Mouse (Mus musculus): ENCODE data around the gene Gipr. TPM values are rescaled to one million over a fixed set of nuclear protein-coding genes. Genes with fewer than 3 reads are reported as not detected.

Gene Gipr
- total RNA-seq, 1 experiment: 1.5 TPM

GRCm38 (mm10) chr7:19184250-19184649, 18.3 kb upstream of the Gipr start:
- TF ChIP-seq ZC3H11A (IDR thresholded peaks at IDR 0.05; ENCODE audit: borderline replicate concordance, low read depth, low read length) (no peak), MAFK (IDR thresholded peaks at IDR 0.05; ENCODE audit: insufficient read depth, low read depth, low read length) (no peak), ZNF384 (IDR thresholded peaks at IDR 0.05; ENCODE audit: low read depth, low read length) (no peak), CHD2 (IDR thresholded peaks at IDR 0.05; ENCODE audit: low read depth, low read length) (no peak), HCFC1 (IDR thresholded peaks at IDR 0.05; ENCODE audit: borderline replicate concordance, insufficient read depth, low read length) (no peak)
- Histone ChIP-seq H3K27ac (ENCODE audit: insufficient read depth, low read depth, low read length, poor library complexity, severe bottlenecking) (peak overlapping the region; percentile 15; the same call in 1 of the 2 replicates), H3K9me3 (ENCODE audit: control insufficient read depth, insufficient read depth, low read depth, low read length) (no peaks in the 10 kb centered on the region), H3K4me3 (ENCODE audit: insufficient read depth in 1 of 2, low read depth in 1 of 2, low read length in 2 of 2, poor library complexity in 1 of 2, severe bottlenecking in 1 of 2) (no peak overlapping the region), H3K36me3 (ENCODE audit: control insufficient read depth, insufficient read depth, low read length, poor library complexity, severe bottlenecking) (peaks cover 4% of the 10 kb centered on the region; the same call in 1 of the 2 replicates), H3K4me1 (ENCODE audit: control insufficient read depth in 2 of 2, insufficient read depth in 2 of 2, low read length in 2 of 2, poor library complexity in 1 of 2) (peaks cover 5 to 30% of the 10 kb centered on the region in 2 experiments; a peak in 3 of 4 replicates), H3K9ac (ENCODE audit: insufficient read depth, low read depth, low read length, poor library complexity, severe bottlenecking) (no peak overlapping the region)
- in situ Hi-C loops (cut with MboI; ENCODE audit: low sequenced_read_pairs in 2 of 2, unreplicated experiment in 2 of 2): loop anchor here in 1 of 2 experiments (5.0 kb wide), 1 partner anchor 98 kb away; the partner anchor contains the start of genes Ppm1n and Rtn2
- no peak for DNase-seq (ENCODE audit: low read depth, low spot score)

- no peak for TF ChIP-seq MAFK (IDR thresholded peaks at IDR 0.05; ENCODE audit: insufficient read depth, low read depth, low read length)
- no peak for TF ChIP-seq HCFC1 (IDR thresholded peaks at IDR 0.05; ENCODE audit: borderline replicate concordance, insufficient read depth, low read length)
- no peak for TF ChIP-seq ZNF384 (IDR thresholded peaks at IDR 0.05; ENCODE audit: low read depth, low read length)
- no peak for TF ChIP-seq ZC3H11A (IDR thresholded peaks at IDR 0.05; ENCODE audit: borderline replicate concordance, low read depth, low read length)
- peaks cover 5 to 35% of the 10 kb centered on the region in 2 experiments; a peak in 3 of 4 replicates for H3K4me1 ChIP-seq (ENCODE audit: control insufficient read depth in 2 of 2, insufficient read depth in 2 of 2, low read length in 2 of 2, poor library complexity in 1 of 2)
- in situ Hi-C loops (cut with MboI; ENCODE audit: low sequenced_read_pairs in 2 of 2, unreplicated experiment in 2 of 2): loop anchor here in 1 of 2 experiments (5.0 kb wide), 1 partner anchor 101 kb away; the partner anchor contains the start of genes Ppm1n and Rtn2
- DNase-seq (ENCODE audit: low read depth, low spot score): peak; percentile 62
- peak overlapping the region; percentile 68 for H3K9ac ChIP-seq (ENCODE audit: insufficient read depth, low read depth, low read length, poor library complexity, severe bottlenecking)
- H3K4me3 ChIP-seq (ENCODE audit: insufficient read depth in 1 of 2, low read depth in 1 of 2, low read length in 2 of 2, poor library complexity in 1 of 2, severe bottlenecking in 1 of 2): peak overlapping the region; percentile 64 to 72
- H3K9me3 ChIP-seq (ENCODE audit: control insufficient read depth, insufficient read depth, low read depth, low read length): no peaks in the 10 kb centered on the region
- no peaks in the 10 kb centered on the region; the same call in 1 of the 2 replicates for H3K36me3 ChIP-seq (ENCODE audit: control insufficient read depth, insufficient read depth, low read length, poor library complexity, severe bottlenecking)
- H3K27ac ChIP-seq (ENCODE audit: insufficient read depth, low read depth, low read length, poor library complexity, severe bottlenecking): peak overlapping the region; percentile 51
Observed at GRCm38 (mm10) chr7:19180862-19181429, 15.0 kb upstream of the Gipr start.

- Histone ChIP-seq H3K27ac (ENCODE audit: insufficient read depth, low read depth, low read length, poor library complexity, severe bottlenecking) (no peak overlapping the region), H3K36me3 (ENCODE audit: control insufficient read depth, insufficient read depth, low read length, poor library complexity, severe bottlenecking) (no peaks in the 10 kb centered on the region), H3K4me3 (ENCODE audit: insufficient read depth in 1 of 2, low read depth in 1 of 2, low read length in 2 of 2, poor library complexity in 1 of 2, severe bottlenecking in 1 of 2) (peak overlapping the region; percentile 41 to 46; a peak in 2 of 4 replicates), H3K9ac (ENCODE audit: insufficient read depth, low read depth, low read length, poor library complexity, severe bottlenecking) (no peak overlapping the region), H3K4me1 (ENCODE audit: control insufficient read depth in 2 of 2, insufficient read depth in 2 of 2, low read length in 2 of 2, poor library complexity in 1 of 2) (peaks cover 5 to 35% of the 10 kb centered on the region in 2 experiments; a peak in 3 of 4 replicates), H3K9me3 (ENCODE audit: control insufficient read depth, insufficient read depth, low read depth, low read length) (no peaks in the 10 kb centered on the region)
- no peak for TF ChIP-seq HCFC1 (IDR thresholded peaks at IDR 0.05; ENCODE audit: borderline replicate concordance, insufficient read depth, low read length)
- TF ChIP-seq ZC3H11A (IDR thresholded peaks at IDR 0.05; ENCODE audit: borderline replicate concordance, low read depth, low read length): no peak
- no peak for TF ChIP-seq MAFK (IDR thresholded peaks at IDR 0.05; ENCODE audit: insufficient read depth, low read depth, low read length)
- in situ Hi-C loops (cut with MboI; ENCODE audit: low sequenced_read_pairs in 2 of 2, unreplicated experiment in 2 of 2): loop anchor here in 1 of 2 experiments (5.0 kb wide), 1 partner anchor 102 kb away; the partner anchor contains the start of genes Ppm1n and Rtn2
- DNase-seq (ENCODE audit: low read depth, low spot score): no peak
Observed at GRCm38 (mm10) chr7:19179936-19180335, 14.0 kb upstream of the Gipr start.

- Histone ChIP-seq H3K9ac (ENCODE audit: insufficient read depth, low read depth, low read length, poor library complexity, severe bottlenecking) (peak overlapping the region; percentile 68; the same call in 1 of the 2 replicates), H3K4me3 (ENCODE audit: insufficient read depth in 1 of 2, low read depth in 1 of 2, low read length in 2 of 2, poor library complexity in 1 of 2, severe bottlenecking in 1 of 2) (peak overlapping the region; percentile 41 to 46), H3K36me3 (ENCODE audit: control insufficient read depth, insufficient read depth, low read length, poor library complexity, severe bottlenecking) (no peaks in the 10 kb centered on the region), H3K4me1 (ENCODE audit: control insufficient read depth in 2 of 2, insufficient read depth in 2 of 2, low read length in 2 of 2, poor library complexity in 1 of 2) (peaks cover 5 to 30% of the 10 kb centered on the region in 2 experiments; a peak in 3 of 4 replicates), H3K9me3 (ENCODE audit: control insufficient read depth, insufficient read depth, low read depth, low read length) (no peaks in the 10 kb centered on the region), H3K27ac (ENCODE audit: insufficient read depth, low read depth, low read length, poor library complexity, severe bottlenecking) (no peak overlapping the region)
- in situ Hi-C loops (cut with MboI; ENCODE audit: low sequenced_read_pairs in 2 of 2, unreplicated experiment in 2 of 2): no loop called here
- no peak for DNase-seq (ENCODE audit: low read depth, low spot score)
- no peak for TF ChIP-seq ZNF384 (IDR thresholded peaks at IDR 0.05; ENCODE audit: low read depth, low read length)
- TF ChIP-seq HCFC1 (IDR thresholded peaks at IDR 0.05; ENCODE audit: borderline replicate concordance, insufficient read depth, low read length): no peak
- TF ChIP-seq ZC3H11A (IDR thresholded peaks at IDR 0.05; ENCODE audit: borderline replicate concordance, low read depth, low read length): no peak
- TF ChIP-seq MAFK (IDR thresholded peaks at IDR 0.05; ENCODE audit: insufficient read depth, low read depth, low read length): no peak
- no peak for TF ChIP-seq CHD2 (IDR thresholded peaks at IDR 0.05; ENCODE audit: low read depth, low read length)
Observed at GRCm38 (mm10) chr7:19179173-19179572, 13.2 kb upstream of the Gipr start.

All from ES-E14 (cell line).